14 mouse cellular contexts compared by ENCODE assay signal in the genomic region with DNA sequence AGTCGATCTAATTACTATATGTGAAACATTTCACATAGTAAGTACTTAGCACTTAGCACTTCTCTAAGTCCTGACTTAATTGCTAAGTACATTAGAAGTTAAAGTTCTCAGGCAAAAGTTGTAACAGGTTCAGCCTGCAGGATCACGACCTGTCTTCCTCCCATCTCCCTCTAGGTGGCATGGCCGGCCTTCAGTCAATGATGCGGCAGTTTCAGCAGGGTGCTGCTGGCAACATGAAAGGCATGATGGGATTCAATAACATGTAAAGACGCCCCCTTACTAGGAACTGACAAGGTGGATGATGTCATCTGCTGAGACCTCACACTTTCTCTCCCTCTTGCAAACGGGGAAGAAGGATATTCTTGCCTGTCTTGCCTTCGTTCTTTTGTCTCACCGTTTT. TPM values are rescaled to one million over a fixed set of nuclear protein-coding genes. Genes with fewer than 3 reads are reported as not detected.
"Had no signal": no experiment of that assay in that cellular context is flagged by ENCODE, and none has a peak within 500 bp of the region (broad histone marks: within the 10 kb centered on the region; RNA-seq: fewer than 3 reads in every experiment).

No protein-coding gene starts in this region.

RNA-seq across cellular contexts. Expression of gene 1700047I17Rik2, which starts 11.7 kb away (rescaled TPM):
- total RNA-seq: heart, postnatal 10 days; hindbrain, postnatal 0 days; left cerebral cortex, adult 18-20 months had no signal
- polyA plus RNA-seq: heart, embryonic 10.5 days; heart, embryonic 16.5 days; hindbrain, embryonic 13.5 days; hindbrain, embryonic 15.5 days; hindbrain, postnatal 0 days; intestine, embryonic 14.5 days; intestine, embryonic 16.5 days; kidney, adult 2 months; kidney, postnatal 0 days; large intestine, adult 2 months; liver, adult 2 months; liver, embryonic 13.5 days had no signal
